In genomic region chr7:78914896-78915510, GRCm38 (mm10) we compare ENCODE assay signal across 16 mouse cellular contexts. TPM values are rescaled to one million over a fixed set of nuclear protein-coding genes. Genes with fewer than 3 reads are reported as not detected.
DNase-seq lines count a peak whose midpoint lies in the region; ATAC-seq lines count a peak whose summit lies in the region.
"Had no signal": no experiment of that assay in that cellular context is flagged by ENCODE, and none has a peak within 500 bp of the region (broad histone marks: within the 10 kb centered on the region; RNA-seq: fewer than 3 reads in every experiment).

No protein-coding gene starts in this region.

- peak overlapping the region; percentile 64 for H3K4me3 ChIP-seq in erythroblast, embryonic 14.5 days (replicated peaks)
- H3K4me3 ChIP-seq in forebrain, embryonic 13.5 days, result no peak overlapping the region
- H3K4me3 ChIP-seq: embryonic facial prominence, embryonic 13.5 days; hindbrain, embryonic 13.5 days had no signal

- WGBS in forebrain, embryonic 13.5 days, result 82% methylated on average over 11 of the region's 11 CpGs

- no peaks in the 10 kb centered on the region for H3K27me3 ChIP-seq in erythroblast, embryonic 14.5 days (ENCODE audit: control insufficient read depth)
- H3K27me3 ChIP-seq in forebrain, embryonic 13.5 days, result no peaks in the 10 kb centered on the region
- H3K27me3 ChIP-seq: embryonic facial prominence, embryonic 13.5 days; hindbrain, embryonic 13.5 days had no signal

- H3K4me2 ChIP-seq in forebrain, embryonic 13.5 days, result no peak overlapping the region
- H3K4me2 ChIP-seq: embryonic facial prominence, embryonic 13.5 days; hindbrain, embryonic 13.5 days had no signal

- peaks cover 73% of the 10 kb centered on the region for H3K4me1 ChIP-seq in erythroblast, embryonic 14.5 days (ENCODE audit: control insufficient read depth)
- H3K4me1 ChIP-seq in forebrain, embryonic 13.5 days, result peaks cover 18% of the 10 kb centered on the region

- H3K27ac ChIP-seq in forebrain, embryonic 13.5 days, result no peak overlapping the region
- H3K27ac ChIP-seq: embryonic facial prominence, embryonic 13.5 days; hindbrain, embryonic 13.5 days had no signal

- H3K36me3 ChIP-seq in erythroblast, embryonic 14.5 days (ENCODE audit: control insufficient read depth), result peaks cover 61% of the 10 kb centered on the region
- H3K36me3 ChIP-seq in forebrain, embryonic 13.5 days (ENCODE audit: poor library complexity, severe bottlenecking), result no peaks in the 10 kb centered on the region
- H3K36me3 ChIP-seq: embryonic facial prominence, embryonic 13.5 days; hindbrain, embryonic 13.5 days had no signal

- ATAC-seq in forebrain, embryonic 13.5 days, result no peak

- H3K9ac ChIP-seq in forebrain, embryonic 13.5 days, result no peak overlapping the region
- H3K9ac ChIP-seq: embryonic facial prominence, embryonic 13.5 days; hindbrain, embryonic 13.5 days; lung, embryonic 14.5 days had no signal

- DNase-seq in lung, postnatal 36 days, result peak; percentile 12
- DNase-seq in lung, postnatal 14 days, result no peak
- peak; percentile 2 for DNase-seq in ES-CJ7 (ENCODE audit: low read depth, low spot score)
- DNase-seq in spleen, postnatal 14 days (ENCODE audit: low spot score in 2 of 2), result peak; percentile 48 to 57
- DNase-seq in kidney, adult 18-20 months, result no peak
- DNase-seq in embryo, embryonic 9.5 days (ENCODE audit: extremely low spot score), result no peak
- DNase-seq: adrenal gland, adult 8-10 months; cerebellum, adult 18-20 months; heart, postnatal 10 days; kidney, adult 2 months; kidney, postnatal 25 days; lung, embryonic 14.5 days had no signal

- H3K9me3 ChIP-seq in erythroblast, embryonic 14.5 days (ENCODE audit: control insufficient read depth, low read length), result no peaks in the 10 kb centered on the region
- H3K9me3 ChIP-seq in forebrain, embryonic 13.5 days (replicated peaks), result no peaks in the 10 kb centered on the region
- H3K9me3 ChIP-seq: embryonic facial prominence, embryonic 13.5 days; hindbrain, embryonic 13.5 days had no signal

RNA-seq across cellular contexts. Expression of gene Isg20, which starts 1.8 kb away (rescaled TPM):
- 26.9 and 29.5 TPM in 2 replicates for polyA plus RNA-seq in erythroblast, embryonic 14.5 days (2012)
- 0.52 TPM in 1 of 2 replicates, not detected in the other for polyA plus RNA-seq in forebrain, embryonic 13.5 days (2015; fragmentation: Nextera tagmentation; extraction: Ambion mirVana)

RNA-seq across cellular contexts. Expression of gene Aen, which starts 19.3 kb away (rescaled TPM):
- polyA plus RNA-seq in erythroblast, embryonic 14.5 days (2012), result 2.4 and 2.5 TPM in 2 replicates
- 57.2 and 61.5 TPM in 2 replicates for polyA plus RNA-seq in forebrain, embryonic 13.5 days (2015; fragmentation: Nextera tagmentation; extraction: Ambion mirVana)

Comparison
In these comparisons a context has a peak if more than half of its experiments do, and no peak if none do; other contexts are left out.
1. DNase-seq: peak in lung, postnatal 36 days (single experiment), ES-CJ7 (single experiment) and spleen, postnatal 14 days (2 of 2); none in lung, postnatal 14 days (single experiment), kidney, adult 18-20 months (single experiment) and embryo, embryonic 9.5 days (single experiment).
2. RNA of gene Isg20, which starts 1.8 kb away (polyA plus RNA-seq): 26.9 to 29.5 TPM in erythroblast, embryonic 14.5 days; 0.52 TPM in forebrain, embryonic 13.5 days; every median in the first group is over 10 times any median in the second.
3. RNA of gene Aen, which starts 19.3 kb away (polyA plus RNA-seq): 57.2 to 61.5 TPM in forebrain, embryonic 13.5 days; 2.4 to 2.5 TPM in erythroblast, embryonic 14.5 days; every median in the first group is over 10 times any median in the second.